Mouse (Mus musculus) olfactory bulb, adult 2 months (tissue): ENCODE measurements around the gene Ulk3.

Experiments
- CTCF ChIP-seq: fragments of 200-500 bp; IDR thresholded peaks from 2 replicates; pipeline ENCODE4 v1.5.1; 2012; ENCODE audit warnings: low read depth, mild to moderate bottlenecking, low read length, moderate library complexity; ENCODE audit not compliant: insufficient read depth
- POLR2A ChIP-seq: fragments of 200-500 bp; IDR thresholded peaks from 2 replicates; pipeline ENCODE4 v1.6.1; 2012; ENCODE audit warnings: mild to moderate bottlenecking, low read depth, low read length, moderate library complexity; ENCODE audit not compliant: insufficient read depth

DNA sequence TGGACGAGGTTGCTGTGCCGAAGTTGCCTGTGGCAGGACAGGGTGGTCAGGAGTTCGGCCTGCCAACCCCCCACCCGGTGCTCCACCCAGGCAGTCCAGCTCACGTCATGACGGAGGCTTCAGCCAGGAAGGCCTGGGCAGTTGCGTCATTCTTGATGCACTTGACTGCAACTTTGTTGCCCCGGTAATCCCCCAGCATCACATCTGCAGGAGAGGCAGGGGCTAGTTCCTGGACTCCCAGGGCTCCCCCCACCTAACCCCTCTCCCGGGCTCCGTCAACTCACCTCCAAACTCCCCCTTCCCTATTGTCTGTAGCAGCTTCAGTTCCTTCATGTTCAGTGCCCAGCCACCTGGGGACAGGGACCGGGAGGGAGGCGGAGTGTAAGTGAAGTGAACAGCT is 39.5 kb downstream of the Ulk3 start:
- no peak for TF ChIP-seq CTCF
- no peak for TF ChIP-seq POLR2A
